Mouse (Mus musculus) cerebellum, adult 2 months (tissue): ENCODE measurements around the gene Lsm4. TPM values are rescaled to one million over a fixed set of nuclear protein-coding genes. Genes with fewer than 3 reads are reported as not detected.
A peak's percentile ranks its signal among the peaks of the same experiment; 100 is the strongest.

Experiments
- DNase-seq, 2 experiments: peaks; one replicate each; pipeline ENCODE4 v3.0.0; 2021
- H3K27ac ChIP-seq: fragments of 200-500 bp; 2 replicates; pipeline ENCODE4 v1.5.1; 2012; ENCODE audit warnings: low read length, control low read depth, inconsistent platforms; ENCODE audit not compliant: insufficient read depth
- H3K27me3 ChIP-seq: fragments of 200-500 bp; 2 replicates; pipeline ENCODE4 v1.6.1; 2012; ENCODE audit warnings: inconsistent platforms, mild to moderate bottlenecking, low read length, moderate library complexity; ENCODE audit not compliant: control insufficient read depth, insufficient read depth
- H3K4me1 ChIP-seq: fragments of 200-500 bp; 2 replicates; pipeline ENCODE4 v1.6.1; 2011; ENCODE audit warnings: low read length; ENCODE audit not compliant: control insufficient read depth, insufficient read depth
- H3K4me3 ChIP-seq: fragments of 200-500 bp; replicated peaks from 2 replicates; pipeline ENCODE3; 2011; ENCODE audit warnings: mild to moderate bottlenecking, low read depth, low read length, control low read depth; ENCODE audit not compliant: insufficient read depth
- CTCF ChIP-seq: fragments of 200-500 bp; IDR thresholded peaks from 2 replicates; pipeline ENCODE4 v1.5.1; 2011; ENCODE audit warnings: low read depth, mild to moderate bottlenecking, control low read depth, low read length, moderate library complexity, borderline replicate concordance; ENCODE audit not compliant: insufficient read depth
- POLR2A ChIP-seq: fragments of 200-500 bp; IDR thresholded peaks from 2 replicates; pipeline ENCODE4 v1.6.1; 2011; ENCODE audit warnings: low read length, control low read depth, borderline replicate concordance; ENCODE audit not compliant: insufficient read depth
- WGBS: fragments of 180-500 bp; shearing (Covaris S2); methylation state at CpG from one replicate; pipeline ENCODE4 v1.1.7; 2018; 5-methylcytosine and 5-hydroxymethylcytosine counted together
- polyA plus RNA-seq: library from polyadenylated mRNA; depleted of rRNA; stranded (reverse); fragments of >200 nt; gene quantifications from 2 replicates; pipeline ENCODE4 v1.2.3, GENCODE M21; 2012

The Lsm4 gene
- polyA plus RNA-seq, 1 experiment, result 117 TPM

- Histone ChIP-seq H3K4me3 (no peak overlapping the region), H3K27ac (no peak overlapping the region), H3K4me1 (peaks cover 7% of the 10 kb centered on the region; the same call in 1 of the 2 replicates), H3K27me3 (no peaks in the 10 kb centered on the region)
- DNase-seq, result no peak
- TF ChIP-seq POLR2A, result no peak
- TF ChIP-seq CTCF, result no peak
Measured at GRCm38 (mm10) chr8:70646775-70647174, 26.3 kb upstream of the Lsm4 start.

- Histone ChIP-seq H3K27me3 (no peaks in the 10 kb centered on the region), H3K4me3 (no peak overlapping the region), H3K27ac (no peak overlapping the region), H3K4me1 (peaks cover 7% of the 10 kb centered on the region; the same call in 1 of the 2 replicates)
- no peak for DNase-seq
- no peak for TF ChIP-seq POLR2A
- no peak for TF ChIP-seq CTCF
- 70% methylated on average over 8 of the region's 8 CpGs for WGBS
Measured at GRCm38 (mm10) chr8:70647343-70648163, 25.5 kb upstream of the Lsm4 start.

GRCm38 (mm10) chr8:70648164-70648442 lies 24.9 kb upstream of the Lsm4 start:
- TF ChIP-seq POLR2A (no peak), CTCF (no peak)
- Histone ChIP-seq H3K4me1 (peaks cover 7% of the 10 kb centered on the region; the same call in 1 of the 2 replicates), H3K4me3 (no peak overlapping the region), H3K27me3 (no peaks in the 10 kb centered on the region), H3K27ac (no peak overlapping the region)
- 35% methylated on average over 1 of the region's 1 CpGs for WGBS
- DNase-seq, result no peak

GRCm38 (mm10) chr8:70648921-70649320 lies 24.1 kb upstream of the Lsm4 start:
- peaks cover 7% of the 10 kb centered on the region; the same call in 1 of the 2 replicates for H3K4me1 ChIP-seq
- WGBS, result 44% methylated on average over 3 of the region's 3 CpGs
- TF ChIP-seq POLR2A (no peak), CTCF (no peak)
- H3K27ac ChIP-seq, result no peak overlapping the region
- no peak for DNase-seq
- H3K4me3 ChIP-seq, result no peak overlapping the region
- no peaks in the 10 kb centered on the region for H3K27me3 ChIP-seq

- Histone ChIP-seq H3K4me3 (no peak overlapping the region), H3K4me1 (peaks cover 7% of the 10 kb centered on the region; the same call in 1 of the 2 replicates), H3K27ac (no peak overlapping the region), H3K27me3 (no peaks in the 10 kb centered on the region)
- peak; percentile 52 to 66 for DNase-seq
- WGBS, result 12% methylated on average over 4 of the region's 4 CpGs
- TF ChIP-seq POLR2A, result no peak
- no peak for TF ChIP-seq CTCF
Measured at GRCm38 (mm10) chr8:70649324-70649723, 23.7 kb upstream of the Lsm4 start.

GRCm38 (mm10) chr8:70650351-70650750 lies 22.7 kb upstream of the Lsm4 start:
- WGBS, result 94% methylated on average over 17 of the region's 17 CpGs
- TF ChIP-seq CTCF (no peak), POLR2A (no peak)
- Histone ChIP-seq H3K4me1 (peaks cover 7% of the 10 kb centered on the region; the same call in 1 of the 2 replicates), H3K27ac (no peak overlapping the region), H3K4me3 (no peak overlapping the region), H3K27me3 (no peaks in the 10 kb centered on the region)
- no peak for DNase-seq

GRCm38 (mm10) chr8:70653226-70653625 lies 19.8 kb upstream of the Lsm4 start:
- H3K27ac ChIP-seq, result no peak overlapping the region
- no peak for DNase-seq
- H3K27me3 ChIP-seq, result no peaks in the 10 kb centered on the region
- H3K4me1 ChIP-seq, result peaks cover 7% of the 10 kb centered on the region; the same call in 1 of the 2 replicates
- no peak overlapping the region for H3K4me3 ChIP-seq
- TF ChIP-seq POLR2A, result no peak
- TF ChIP-seq CTCF, result peak; percentile 51; the same call in 1 of the 2 replicates
- 53% methylated on average over 2 of the region's 2 CpGs for WGBS

GRCm38 (mm10) chr8:70654121-70654520 lies 18.9 kb upstream of the Lsm4 start:
- 90% methylated on average over 1 of the region's 1 CpGs for WGBS
- H3K4me3 ChIP-seq, result no peak overlapping the region
- H3K27me3 ChIP-seq, result no peaks in the 10 kb centered on the region
- peaks cover 6% of the 10 kb centered on the region; the same call in 1 of the 2 replicates for H3K4me1 ChIP-seq
- no peak for DNase-seq
- no peak overlapping the region for H3K27ac ChIP-seq
- TF ChIP-seq CTCF (no peak), POLR2A (no peak)
